Mouse (Mus musculus) layer of hippocampus, adult 8-10 months (tissue): ENCODE measurements around the gene Dusp6. TPM values are rescaled to one million over a fixed set of nuclear protein-coding genes. Genes with fewer than 3 reads are reported as not detected.
A peak's percentile ranks its signal among the peaks of the same experiment; 100 is the strongest.

Experiments used
- DNase-seq, 2 experiments: peaks; one replicate each; pipeline ENCODE4 v3.0.0; 2022; ENCODE audit warnings: low spot score in 2 of 2
- total RNA-seq, 4 experiments: library from RNA; stranded (reverse); gene quantifications; 2 replicates each; pipeline ENCODE4 v1.2.4; 2022

Dusp6 gene
- total RNA-seq, 4 experiments from 2014 or later, result 61.1 to 93.4 (median 75.2) TPM

- DNase-seq, result no peak
These were observed 18.3 kb upstream of the Dusp6 start for GRCm38 (mm10) chr10:99244655-99245260.

GRCm38 (mm10) chr10:99246797-99247508, 16.1 kb upstream of the Dusp6 start:
- DNase-seq, result no peak

- DNase-seq, result no peak
These were observed 12.2 kb upstream of the Dusp6 start for GRCm38 (mm10) chr10:99250874-99251281.

- no peak for DNase-seq
These were observed 9.6 kb upstream of the Dusp6 start for GRCm38 (mm10) chr10:99253412-99253811.

GRCm38 (mm10) chr10:99255830-99256570, 7.0 kb upstream of the Dusp6 start:
- no peak for DNase-seq

- no peak for DNase-seq
These were observed 5.5 kb upstream of the Dusp6 start for GRCm38 (mm10) chr10:99257531-99257930.

- DNase-seq, result no peak
These were observed 3.2 kb upstream of the Dusp6 start for GRCm38 (mm10) chr10:99259840-99260239.

GRCm38 (mm10) chr10:99261151-99261635, 1.8 kb upstream of the Dusp6 start:
- peak; percentile 82 to 84 for DNase-seq

- DNase-seq, result peak; percentile 59 to 68
These were observed 1.3 kb upstream of the Dusp6 start for GRCm38 (mm10) chr10:99261636-99262318.

- no peak for DNase-seq
These were observed 638 bp upstream of the Dusp6 start for GRCm38 (mm10) chr10:99262319-99262866.

GRCm38 (mm10) chr10:99263419-99264221, 589 bp downstream of the Dusp6 start:
- DNase-seq, result peak in 1 of 2 experiments; percentile 39

GRCm38 (mm10) chr10:99264301-99265010, 1.4 kb downstream of the Dusp6 start:
- no peak for DNase-seq

- DNase-seq, result no peak
These were observed 2.1 kb downstream of the Dusp6 start for GRCm38 (mm10) chr10:99265011-99265694.

GRCm38 (mm10) chr10:99266025-99266424, 3.0 kb downstream of the Dusp6 start:
- DNase-seq, result no peak

- no peak for DNase-seq
These were observed 4.6 kb downstream of the Dusp6 start for GRCm38 (mm10) chr10:99267621-99268020.

GRCm38 (mm10) chr10:99268421-99269300, 5.6 kb downstream of the Dusp6 start:
- DNase-seq, result no peak

GRCm38 (mm10) chr10:99269301-99269701, 6.3 kb downstream of the Dusp6 start:
- no peak for DNase-seq

GRCm38 (mm10) chr10:99269704-99270103, 6.7 kb downstream of the Dusp6 start:
- no peak for DNase-seq
